Mouse (Mus musculus) small intestine, adult 2 months (tissue): ENCODE measurements around the gene Ehd4.

ENCODE experiments used
- CTCF ChIP-seq: fragments of 200-500 bp; IDR thresholded peaks from 2 replicates; pipeline ENCODE4 v1.5.1; 2012; ENCODE audit warnings: low read depth, mild to moderate bottlenecking, control low read depth, inconsistent platforms, low read length, moderate library complexity, mixed read lengths; ENCODE audit not compliant: insufficient replicate concordance, insufficient read length; ENCODE audit errors: extremely low read depth
- POLR2A ChIP-seq: fragments of 200-500 bp; IDR thresholded peaks from 2 replicates; pipeline ENCODE4 v1.6.1; 2012; ENCODE audit warnings: low read depth, mild to moderate bottlenecking, control low read depth, inconsistent platforms, low read length, moderate library complexity

GRCm38 (mm10) chr2:120167763-120168162 is 13.4 kb upstream of the Ehd4 start:
- TF ChIP-seq POLR2A, result no peak
- no peak for TF ChIP-seq CTCF
